Mouse (Mus musculus) forebrain, embryonic 12.5 days (tissue): ENCODE data around the gene Chpt1. TPM values are rescaled to one million over a fixed set of nuclear protein-coding genes. Genes with fewer than 3 reads are reported as not detected.

Source experiments
- ATAC-seq: fragments of 200-750 bp; cut with Nextera tagmentation; 2 replicates; pipeline ENCODE4 v1.8.0; 2017; ENCODE audit warnings: moderate TSS enrichment; ENCODE audit not compliant: low FRiP score
- H3K27ac ChIP-seq: fragments of 300-500 bp; sonication (generic); 2 replicates; pipeline ENCODE4 v1.5.1; 2016; ENCODE audit warnings: mild to moderate bottlenecking
- H3K27me3 ChIP-seq: fragments of 300-500 bp; sonication (generic); 2 replicates; pipeline ENCODE4 v1.6.1; 2016; ENCODE audit warnings: mild to moderate bottlenecking
- H3K36me3 ChIP-seq: fragments of 300-500 bp; sonication (generic); replicated peaks from 2 replicates; pipeline ENCODE4 v1.6.1; 2016; ENCODE audit warnings: mild to moderate bottlenecking
- H3K4me1 ChIP-seq: fragments of 300-500 bp; sonication (generic); 2 replicates; pipeline ENCODE4 v1.6.1; 2016
- H3K4me2 ChIP-seq: fragments of 300-500 bp; sonication (generic); 2 replicates; pipeline ENCODE4 v1.6.1; 2016; ENCODE audit warnings: mild to moderate bottlenecking, moderate library complexity
- H3K4me3 ChIP-seq: fragments of 300-500 bp; sonication (generic); replicated peaks from 2 replicates; pipeline ENCODE4 v1.5.1; 2016; ENCODE audit warnings: mild to moderate bottlenecking
- H3K9ac ChIP-seq: fragments of 300-500 bp; sonication (generic); 2 replicates; pipeline ENCODE4 v1.6.1; 2016; ENCODE audit warnings: mild to moderate bottlenecking
- H3K9me3 ChIP-seq: fragments of 300-500 bp; sonication (generic); 2 replicates; pipeline ENCODE4 v1.6.1; 2016
- WGBS: fragments of 180-500 bp; shearing (Covaris S2); methylation state at CpG from one replicate; pipeline ENCODE4 v1.1.7; 2016; 5-methylcytosine and 5-hydroxymethylcytosine counted together
- polyA plus RNA-seq: library from polyadenylated mRNA; unstranded; fragments of >200 nt; fragmentation: Nextera tagmentation; extraction: Ambion mirVana; gene quantifications from 2 replicates; pipeline ENCODE4 v1.2.1, GENCODE M21; 2016

The Chpt1 gene
- polyA plus RNA-seq, 1 experiment from 2014 or later, result 16.0 TPM

GRCm38 (mm10) chr10:88510503-88511271 lies 6.8 kb upstream of the Chpt1 start:
- H3K4me1 ChIP-seq, result no peaks in the 10 kb centered on the region
- no peak overlapping the region for H3K9ac ChIP-seq
- H3K27ac ChIP-seq, result no peak overlapping the region
- no peak overlapping the region for H3K4me2 ChIP-seq
- ATAC-seq, result no peak
- no peak overlapping the region for H3K4me3 ChIP-seq
- H3K36me3 ChIP-seq, result no peaks in the 10 kb centered on the region
- H3K27me3 ChIP-seq, result no peaks in the 10 kb centered on the region
- H3K9me3 ChIP-seq, result no peaks in the 10 kb centered on the region
- WGBS, result 77% methylated on average over 12 of the region's 12 CpGs

DNA sequence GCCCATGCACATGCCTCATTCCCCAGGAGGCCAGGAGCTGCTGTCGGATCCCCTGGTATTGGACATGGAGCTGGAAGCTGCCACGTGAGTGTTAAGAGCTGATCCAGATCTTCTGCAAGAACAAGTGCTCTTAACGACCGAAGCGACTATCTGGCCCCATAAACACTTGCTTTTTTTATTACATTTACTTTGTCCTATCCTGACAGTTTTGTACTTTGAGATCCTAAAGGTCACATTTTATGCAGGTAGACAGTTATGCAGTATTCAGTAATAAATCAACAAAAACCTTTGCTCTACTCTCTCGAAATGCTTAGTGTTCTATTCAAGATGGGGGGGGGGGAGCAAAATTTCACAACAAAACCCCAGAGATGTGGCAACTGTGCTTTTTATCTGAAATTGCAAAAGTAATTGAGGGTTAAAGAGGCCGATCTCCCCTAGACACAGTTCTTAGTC lies 3.8 kb upstream of the Chpt1 start:
- Histone ChIP-seq H3K4me3 (no peak overlapping the region), H3K9ac (no peak overlapping the region), H3K27me3 (no peaks in the 10 kb centered on the region), H3K4me2 (no peak overlapping the region), H3K4me1 (peaks cover 5% of the 10 kb centered on the region; the same call in 1 of the 2 replicates), H3K9me3 (no peaks in the 10 kb centered on the region), H3K27ac (no peak overlapping the region), H3K36me3 (no peaks in the 10 kb centered on the region)
- no peak for ATAC-seq
- WGBS, result 86% methylated on average over 7 of the region's 7 CpGs

GRCm38 (mm10) chr10:88505256-88505655 lies 1.4 kb upstream of the Chpt1 start:
- Histone ChIP-seq H3K9ac (no peak overlapping the region), H3K27me3 (no peaks in the 10 kb centered on the region), H3K9me3 (no peaks in the 10 kb centered on the region), H3K27ac (no peak overlapping the region), H3K4me3 (no peak overlapping the region), H3K4me1 (peaks cover 15% of the 10 kb centered on the region), H3K36me3 (no peaks in the 10 kb centered on the region), H3K4me2 (no peak overlapping the region)
- 55% methylated on average over 5 of the region's 5 CpGs for WGBS
- ATAC-seq, result no peak

DNA sequence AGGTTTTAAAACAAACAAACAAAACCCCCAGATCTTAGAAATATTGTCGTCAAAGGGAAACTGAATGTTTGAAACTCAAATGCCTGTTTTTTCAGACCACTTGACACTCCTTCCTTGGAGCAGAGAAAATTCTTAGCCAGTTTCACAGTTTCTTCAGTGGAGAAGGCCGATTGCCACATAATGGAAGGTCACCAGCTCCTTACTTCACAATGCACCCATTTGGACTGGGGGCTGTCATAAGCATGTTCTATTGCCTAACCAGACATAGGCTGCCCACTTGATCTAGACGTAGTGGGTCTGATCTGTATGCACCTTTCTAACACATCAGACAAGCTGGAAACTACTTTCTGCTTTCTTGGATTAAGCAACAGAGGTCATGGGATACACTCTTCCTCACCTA lies 608 bp upstream of the Chpt1 start:
- H3K4me1 ChIP-seq, result peaks cover 15% of the 10 kb centered on the region
- no peak overlapping the region for H3K27ac ChIP-seq
- H3K9me3 ChIP-seq, result no peaks in the 10 kb centered on the region
- no peaks in the 10 kb centered on the region for H3K36me3 ChIP-seq
- H3K9ac ChIP-seq, result no peak overlapping the region
- 43% methylated on average over 3 of the region's 3 CpGs for WGBS
- peak overlapping the region; percentile 70 for H3K4me2 ChIP-seq
- H3K4me3 ChIP-seq, result no peak overlapping the region
- no peaks in the 10 kb centered on the region for H3K27me3 ChIP-seq
- no peak for ATAC-seq

GRCm38 (mm10) chr10:88502919-88503318 lies 954 bp downstream of the Chpt1 start:
- no peaks in the 10 kb centered on the region for H3K27me3 ChIP-seq
- no peak overlapping the region for H3K27ac ChIP-seq
- H3K4me1 ChIP-seq, result peaks cover 15% of the 10 kb centered on the region
- H3K36me3 ChIP-seq, result no peaks in the 10 kb centered on the region
- no peaks in the 10 kb centered on the region for H3K9me3 ChIP-seq
- H3K4me2 ChIP-seq, result peak overlapping the region; percentile 70
- 66% methylated on average over 4 of the region's 4 CpGs for WGBS
- ATAC-seq, result 0 out of 2 replicates have a peak, but pooled peaks have one; percentile 1
- H3K9ac ChIP-seq, result peak overlapping the region; percentile 78
- peak overlapping the region; percentile 73 for H3K4me3 ChIP-seq

GRCm38 (mm10) chr10:88501886-88502765 lies 1.7 kb downstream of the Chpt1 start:
- no peaks in the 10 kb centered on the region for H3K27me3 ChIP-seq
- peaks cover 15% of the 10 kb centered on the region for H3K4me1 ChIP-seq
- H3K27ac ChIP-seq, result no peak overlapping the region
- no peak overlapping the region for H3K9ac ChIP-seq
- H3K36me3 ChIP-seq, result no peaks in the 10 kb centered on the region
- ATAC-seq, result no peak
- no peaks in the 10 kb centered on the region for H3K9me3 ChIP-seq
- no peak overlapping the region for H3K4me3 ChIP-seq
- WGBS, result 67% methylated on average over 13 of the region's 13 CpGs
- H3K4me2 ChIP-seq, result peak overlapping the region; percentile 70; the same call in 1 of the 2 replicates

GRCm38 (mm10) chr10:88501370-88501769 lies 2.5 kb downstream of the Chpt1 start:
- H3K4me3 ChIP-seq, result no peak overlapping the region
- no peak overlapping the region for H3K4me2 ChIP-seq
- no peaks in the 10 kb centered on the region for H3K36me3 ChIP-seq
- no peak overlapping the region for H3K9ac ChIP-seq
- 82% methylated on average over 10 of the region's 10 CpGs for WGBS
- H3K27me3 ChIP-seq, result no peaks in the 10 kb centered on the region
- H3K4me1 ChIP-seq, result peaks cover 15% of the 10 kb centered on the region
- H3K9me3 ChIP-seq, result no peaks in the 10 kb centered on the region
- H3K27ac ChIP-seq, result no peak overlapping the region
- ATAC-seq, result no peak

- H3K4me1 ChIP-seq, result peaks cover 15% of the 10 kb centered on the region
- H3K9me3 ChIP-seq, result no peaks in the 10 kb centered on the region
- no peak overlapping the region for H3K27ac ChIP-seq
- no peaks in the 10 kb centered on the region for H3K27me3 ChIP-seq
- WGBS, result 72% methylated on average over 5 of the region's 5 CpGs
- H3K4me3 ChIP-seq, result no peak overlapping the region
- no peaks in the 10 kb centered on the region for H3K36me3 ChIP-seq
- ATAC-seq, result no peak
- no peak overlapping the region for H3K4me2 ChIP-seq
- no peak overlapping the region for H3K9ac ChIP-seq
Measured at GRCm38 (mm10) chr10:88499993-88500392, 3.9 kb downstream of the Chpt1 start.

- H3K27me3 ChIP-seq, result no peaks in the 10 kb centered on the region
- no peak overlapping the region for H3K4me3 ChIP-seq
- ATAC-seq, result no peak
- peaks cover 4% of the 10 kb centered on the region for H3K4me1 ChIP-seq
- H3K4me2 ChIP-seq, result no peak overlapping the region
- no peaks in the 10 kb centered on the region for H3K9me3 ChIP-seq
- WGBS, result 72% methylated on average over 11 of the region's 11 CpGs
- no peaks in the 10 kb centered on the region for H3K36me3 ChIP-seq
- H3K9ac ChIP-seq, result no peak overlapping the region
- H3K27ac ChIP-seq, result no peak overlapping the region
Measured at GRCm38 (mm10) chr10:88496864-88497564, 6.9 kb downstream of the Chpt1 start.

GRCm38 (mm10) chr10:88494959-88495587 lies 8.8 kb downstream of the Chpt1 start:
- WGBS, result 81% methylated on average over 4 of the region's 4 CpGs
- no peaks in the 10 kb centered on the region for H3K4me1 ChIP-seq

DNA sequence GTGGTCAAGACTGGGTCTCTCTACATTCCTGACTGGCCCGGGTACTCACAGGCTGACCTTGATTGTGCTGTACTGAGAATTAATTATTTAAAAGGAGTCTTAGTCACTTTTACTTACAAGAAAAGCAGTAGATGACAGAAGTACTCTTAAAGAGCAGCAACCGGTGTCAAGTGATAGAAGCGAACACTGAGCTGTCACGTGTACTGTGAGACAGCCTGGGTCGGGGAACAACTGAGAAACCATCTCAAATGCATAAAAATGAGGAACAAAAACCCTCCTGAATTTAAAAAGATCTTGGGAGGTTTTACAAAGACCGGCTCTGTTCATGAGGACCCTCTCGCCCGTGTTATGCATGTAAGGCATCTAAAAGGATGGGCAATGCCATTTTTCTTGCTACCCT lies 11.2 kb downstream of the Chpt1 start:
- no peak overlapping the region for H3K27ac ChIP-seq
- H3K9me3 ChIP-seq, result no peaks in the 10 kb centered on the region
- H3K4me1 ChIP-seq, result no peaks in the 10 kb centered on the region
- H3K36me3 ChIP-seq, result no peaks in the 10 kb centered on the region
- no peak overlapping the region for H3K9ac ChIP-seq
- no peak for ATAC-seq
- H3K4me3 ChIP-seq, result no peak overlapping the region
- H3K27me3 ChIP-seq, result no peaks in the 10 kb centered on the region
- no peak overlapping the region for H3K4me2 ChIP-seq
- WGBS, result 78% methylated on average over 8 of the region's 8 CpGs

More at GRCm38 (mm10) chr10:88494959-88495587, 8.8 kb downstream of the Chpt1 start:
- H3K27me3 ChIP-seq, result no peaks in the 10 kb centered on the region
- no peak overlapping the region for H3K27ac ChIP-seq
- no peak overlapping the region for H3K9ac ChIP-seq
- no peaks in the 10 kb centered on the region for H3K9me3 ChIP-seq
- no peaks in the 10 kb centered on the region for H3K36me3 ChIP-seq
- no peak overlapping the region for H3K4me2 ChIP-seq
- ATAC-seq, result no peak
- H3K4me3 ChIP-seq, result no peak overlapping the region

DNA sequence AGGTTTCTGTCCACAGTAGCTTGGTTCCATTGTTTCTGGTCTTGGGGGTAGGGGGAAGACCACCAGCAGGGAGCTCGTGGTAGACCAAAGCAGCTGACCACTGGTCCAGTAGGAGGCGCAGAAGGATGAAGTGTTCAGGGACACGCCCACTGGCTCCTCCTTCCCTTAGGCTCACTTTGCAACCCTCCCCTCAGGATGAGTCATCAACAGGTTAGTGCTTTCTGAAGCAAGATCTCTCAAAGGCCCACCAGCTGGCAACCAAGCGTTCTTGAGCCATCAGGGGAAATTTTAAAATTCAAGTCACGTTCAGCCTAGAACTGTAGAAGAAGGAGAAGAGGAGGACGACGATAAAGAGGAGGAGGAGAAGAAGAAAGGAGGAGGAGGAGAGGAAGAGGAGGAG lies 12.2 kb downstream of the Chpt1 start:
- no peak overlapping the region for H3K27ac ChIP-seq
- 58% methylated on average over 7 of the region's 7 CpGs for WGBS
- H3K4me1 ChIP-seq, result no peaks in the 10 kb centered on the region
- no peak for ATAC-seq
- no peaks in the 10 kb centered on the region for H3K36me3 ChIP-seq
- no peaks in the 10 kb centered on the region for H3K27me3 ChIP-seq
- H3K9ac ChIP-seq, result no peak overlapping the region
- H3K9me3 ChIP-seq, result no peaks in the 10 kb centered on the region
- H3K4me3 ChIP-seq, result no peak overlapping the region
- H3K4me2 ChIP-seq, result no peak overlapping the region
